Mouse (Mus musculus) neural tube, embryonic 13.5 days (tissue): Measurements from ENCODE around the gene Btg4. TPM values are rescaled to one million over a fixed set of nuclear protein-coding genes. Genes with fewer than 3 reads are reported as not detected.
A peak's percentile ranks its signal among the peaks of the same experiment; 100 is the strongest.

Source experiments
- ATAC-seq: fragments of 200-750 bp; cut with Nextera tagmentation; 2 replicates; pipeline ENCODE4 v1.8.0; 2017; ENCODE audit warnings: low read depth, mild to moderate bottlenecking, moderate TSS enrichment, moderate library complexity
- H3K27ac ChIP-seq: fragments of 300-500 bp; sonication (generic); replicated peaks from 2 replicates; pipeline ENCODE4 v1.5.1; 2015; ENCODE audit warnings: moderate library complexity, mild to moderate bottlenecking, inconsistent platforms
- H3K27me3 ChIP-seq: fragments of 300-500 bp; sonication (generic); 2 replicates; pipeline ENCODE4 v1.6.1; 2015; ENCODE audit warnings: mild to moderate bottlenecking, inconsistent platforms
- H3K36me3 ChIP-seq: fragments of 300-500 bp; sonication (generic); 2 replicates; pipeline ENCODE4 v1.6.1; 2015; ENCODE audit warnings: mild to moderate bottlenecking, inconsistent platforms
- H3K4me1 ChIP-seq: fragments of 300-500 bp; sonication (generic); replicated peaks from 2 replicates; pipeline ENCODE4 v1.6.1; 2015; ENCODE audit warnings: inconsistent platforms
- H3K4me2 ChIP-seq: fragments of 300-500 bp; sonication (generic); 2 replicates; pipeline ENCODE4 v1.6.1; 2015; ENCODE audit warnings: inconsistent platforms, mild to moderate bottlenecking, moderate library complexity
- H3K4me3 ChIP-seq: fragments of 300-500 bp; sonication (generic); 2 replicates; pipeline ENCODE4 v1.5.1; 2015; ENCODE audit warnings: mild to moderate bottlenecking, inconsistent platforms
- H3K9ac ChIP-seq: fragments of 300-500 bp; sonication (generic); 2 replicates; pipeline ENCODE4 v1.6.1; 2015; ENCODE audit warnings: moderate library complexity, mild to moderate bottlenecking, inconsistent platforms
- H3K9me3 ChIP-seq: fragments of 300-500 bp; sonication (generic); 2 replicates; pipeline ENCODE4 v1.6.1; 2016; ENCODE audit warnings: inconsistent platforms
- WGBS: fragments of 180-500 bp; shearing (Covaris S2); methylation state at CpG from one replicate; pipeline ENCODE4 v1.1.7; 2015; 5-methylcytosine and 5-hydroxymethylcytosine counted together
- polyA plus RNA-seq: library from polyadenylated mRNA; unstranded; fragments of >200 nt; fragmentation: Nextera tagmentation; extraction: Ambion mirVana; gene quantifications from 2 replicates; pipeline ENCODE4 v1.2.1, GENCODE M21; 2015

Gene Btg4
- polyA plus RNA-seq, 1 experiment from 2014 or later, result not detected

DNA sequence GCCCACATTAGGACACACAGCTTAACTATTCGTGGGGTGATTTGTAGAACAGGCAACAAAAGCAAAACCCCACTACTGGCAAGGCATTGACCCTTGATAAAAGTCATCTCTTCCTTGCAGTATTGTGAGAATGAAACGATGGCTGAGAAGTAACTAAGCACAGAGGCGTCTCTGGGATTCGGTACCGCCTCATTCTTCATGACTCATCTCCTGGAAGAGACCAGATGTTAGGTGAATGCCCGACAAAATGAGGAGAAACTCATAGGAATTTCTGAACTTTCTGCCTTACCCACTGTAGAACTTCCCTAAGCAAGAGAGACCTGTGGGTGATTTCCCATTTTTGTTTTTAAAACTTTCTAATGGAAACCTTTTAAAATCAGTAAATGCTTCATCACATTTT, 18.6 kb upstream of the Btg4 start:
- H3K9me3 ChIP-seq, result no peaks in the 10 kb centered on the region
- 74% methylated on average over 6 of the region's 6 CpGs for WGBS
- H3K36me3 ChIP-seq, result no peaks in the 10 kb centered on the region
- no peak for ATAC-seq
- no peak overlapping the region for H3K9ac ChIP-seq
- no peak overlapping the region for H3K27ac ChIP-seq
- no peaks in the 10 kb centered on the region for H3K27me3 ChIP-seq
- H3K4me1 ChIP-seq, result no peaks in the 10 kb centered on the region
- H3K4me3 ChIP-seq, result no peak overlapping the region
- H3K4me2 ChIP-seq, result no peak overlapping the region

DNA sequence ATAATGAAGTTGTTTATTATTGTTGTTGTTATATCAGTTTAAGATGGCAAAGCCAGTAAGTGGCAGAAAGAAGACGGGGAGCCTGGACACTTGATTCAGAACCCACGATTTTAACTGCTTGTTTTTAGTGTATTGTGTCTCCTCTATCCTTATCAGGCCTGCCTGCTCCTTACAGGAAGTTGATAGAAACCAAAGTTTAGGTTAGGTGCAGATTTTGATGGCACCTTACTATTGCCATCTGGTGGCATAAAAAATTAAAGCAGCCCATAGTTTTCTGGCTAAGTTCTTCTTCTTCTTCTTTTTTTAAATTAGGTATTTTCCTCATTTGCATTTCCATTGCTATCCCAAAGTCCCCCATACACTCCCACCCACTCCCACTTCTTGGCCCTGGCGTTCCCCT, 8.5 kb upstream of the Btg4 start:
- H3K27me3 ChIP-seq, result no peaks in the 10 kb centered on the region
- no peaks in the 10 kb centered on the region for H3K36me3 ChIP-seq
- H3K9ac ChIP-seq, result no peak overlapping the region
- no peak overlapping the region for H3K4me3 ChIP-seq
- no peaks in the 10 kb centered on the region for H3K9me3 ChIP-seq
- 82% methylated on average over 3 of the region's 3 CpGs for WGBS
- H3K4me2 ChIP-seq, result no peak overlapping the region
- no peak overlapping the region for H3K27ac ChIP-seq
- no peaks in the 10 kb centered on the region for H3K4me1 ChIP-seq
- ATAC-seq, result no peak

DNA sequence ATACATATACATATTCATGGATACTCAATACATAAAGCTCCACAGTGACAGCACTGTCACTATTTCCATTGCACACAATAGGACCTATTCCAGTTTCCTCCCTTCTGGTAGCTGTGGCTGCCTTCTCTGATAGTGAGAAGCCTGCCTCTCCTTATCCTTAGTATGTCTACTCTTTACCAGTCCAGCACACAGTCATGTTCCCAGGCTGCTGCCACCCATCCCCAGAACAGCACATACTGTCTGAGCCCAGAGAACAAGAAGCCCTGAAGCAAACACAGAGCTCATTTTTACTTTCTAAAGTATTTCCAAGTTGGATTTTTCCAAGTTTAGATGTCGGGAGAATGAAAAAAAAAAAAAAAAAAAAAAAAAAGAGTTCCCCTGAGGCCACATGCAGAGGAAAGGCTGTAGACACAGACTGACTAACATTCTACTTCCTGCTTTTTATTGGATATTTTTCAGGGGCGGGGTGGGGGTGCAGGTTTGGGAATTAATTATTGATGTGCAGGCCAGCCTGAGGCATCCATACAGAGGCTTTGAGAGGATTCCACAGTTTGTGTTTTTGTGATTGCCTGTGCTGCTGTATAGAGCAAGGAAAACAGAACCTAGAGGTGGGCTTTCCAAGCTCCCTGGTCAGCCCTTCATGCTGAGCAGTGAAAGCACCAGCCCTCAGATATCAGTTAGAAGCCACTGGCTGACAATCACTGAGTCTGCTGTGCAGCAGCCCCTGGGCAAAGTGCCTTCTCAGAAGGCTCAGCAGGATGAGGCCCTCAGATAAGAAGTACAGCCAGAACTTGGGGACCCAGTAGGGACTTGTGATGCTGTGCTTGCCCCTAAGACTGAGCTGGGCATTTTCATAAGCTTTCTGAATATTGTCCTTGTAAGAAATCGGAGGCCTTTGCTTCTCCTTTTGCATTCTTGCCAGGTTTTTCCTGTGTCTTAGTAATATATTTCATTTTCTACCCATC, 4.1 kb upstream of the Btg4 start:
- 75% methylated on average over 3 of the region's 3 CpGs for WGBS
- H3K4me3 ChIP-seq, result no peak overlapping the region

DNA sequence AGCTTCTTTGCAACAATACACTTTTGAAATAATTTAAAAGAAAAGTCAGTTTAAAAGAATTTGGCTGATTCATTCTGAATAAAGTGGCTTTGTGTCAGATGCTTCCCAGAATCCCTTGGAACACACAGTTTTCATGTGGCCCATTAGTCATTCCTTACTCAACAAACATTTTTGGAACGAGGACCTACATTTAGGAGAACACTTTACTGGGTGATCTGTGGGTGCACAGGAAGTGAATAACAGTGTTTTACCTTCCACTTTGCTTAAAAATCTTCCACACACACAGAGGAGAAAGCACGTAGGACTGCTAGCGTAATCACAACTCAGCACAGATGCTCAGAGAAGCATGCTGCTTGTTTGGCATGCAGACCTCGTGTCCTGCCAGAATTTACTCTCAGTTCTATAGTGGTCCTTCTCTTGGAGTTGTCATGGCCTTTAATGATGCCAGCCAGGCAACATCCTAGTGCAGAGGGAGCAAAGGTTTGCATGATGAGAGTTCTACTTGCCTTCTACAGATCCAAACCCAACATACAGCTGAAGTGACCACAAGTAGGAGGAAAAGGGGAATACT, 1.7 kb upstream of the Btg4 start:
- H3K36me3 ChIP-seq, result no peaks in the 10 kb centered on the region
- no peak overlapping the region for H3K27ac ChIP-seq
- 78% methylated on average over 4 of the region's 4 CpGs for WGBS
- H3K4me3 ChIP-seq, result no peak overlapping the region
- ATAC-seq, result no peak
- H3K4me2 ChIP-seq, result no peak overlapping the region
- H3K27me3 ChIP-seq, result no peaks in the 10 kb centered on the region
- no peaks in the 10 kb centered on the region for H3K9me3 ChIP-seq
- H3K9ac ChIP-seq, result no peak overlapping the region
- no peaks in the 10 kb centered on the region for H3K4me1 ChIP-seq

More for the DNA sequence above, 4.1 kb upstream of the Btg4 start:
- Histone ChIP-seq H3K36me3 (no peaks in the 10 kb centered on the region), H3K9me3 (no peaks in the 10 kb centered on the region), H3K27ac (no peak overlapping the region), H3K27me3 (no peaks in the 10 kb centered on the region), H3K4me1 (no peaks in the 10 kb centered on the region), H3K4me2 (no peak overlapping the region), H3K9ac (no peak overlapping the region)
- ATAC-seq, result no peak

DNA sequence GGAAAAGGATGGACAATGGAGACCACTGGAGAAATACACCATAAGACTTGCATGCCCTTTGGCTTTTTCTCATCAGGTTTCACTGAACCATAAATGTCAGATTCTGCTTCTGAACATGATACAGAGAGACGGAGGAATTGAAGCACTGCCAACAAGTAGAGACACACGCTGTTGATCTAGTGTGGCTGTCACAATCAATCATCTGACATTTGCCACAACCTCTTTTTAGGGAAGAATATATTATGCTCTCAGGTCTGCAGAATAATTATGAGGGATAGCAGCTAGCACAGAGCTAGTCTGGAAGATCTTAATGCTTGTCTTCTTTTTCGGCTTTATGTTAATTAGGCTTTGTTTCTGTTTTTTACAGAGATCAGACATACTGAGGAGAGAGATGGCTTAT, 7.5 kb downstream of the Btg4 start:
- no peak for ATAC-seq
- H3K27me3 ChIP-seq, result no peaks in the 10 kb centered on the region
- no peaks in the 10 kb centered on the region for H3K4me1 ChIP-seq
- H3K9ac ChIP-seq, result no peak overlapping the region
- no peak overlapping the region for H3K4me2 ChIP-seq
- H3K4me3 ChIP-seq, result no peak overlapping the region
- H3K36me3 ChIP-seq, result no peaks in the 10 kb centered on the region
- 59% methylated on average over 3 of the region's 3 CpGs for WGBS
- H3K27ac ChIP-seq, result no peak overlapping the region
- no peaks in the 10 kb centered on the region for H3K9me3 ChIP-seq

DNA sequence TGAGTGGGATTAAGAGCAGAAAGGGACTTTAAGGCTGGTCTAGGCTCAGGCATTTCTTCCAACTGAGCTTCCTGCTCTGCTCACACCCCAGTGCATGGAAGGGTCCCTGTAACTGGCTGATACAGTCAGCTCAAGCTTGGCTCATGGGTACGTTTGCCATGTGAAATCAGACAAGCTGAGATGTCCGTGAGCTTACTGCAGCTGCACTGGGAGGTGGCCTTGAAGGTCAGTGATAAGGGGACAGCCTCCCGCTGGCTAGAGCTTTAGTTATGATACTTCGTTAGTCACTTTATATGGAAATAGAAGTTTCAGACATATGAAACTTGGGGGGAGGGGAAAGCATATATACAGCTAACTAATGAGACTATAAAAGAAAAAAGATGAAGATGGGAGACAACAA, 10.1 kb downstream of the Btg4 start:
- H3K4me2 ChIP-seq, result no peak overlapping the region
- no peaks in the 10 kb centered on the region for H3K9me3 ChIP-seq
- no peak overlapping the region for H3K9ac ChIP-seq
- no peak overlapping the region for H3K27ac ChIP-seq
- peaks cover 6% of the 10 kb centered on the region for H3K27me3 ChIP-seq
- no peaks in the 10 kb centered on the region for H3K36me3 ChIP-seq
- 85% methylated on average over 4 of the region's 4 CpGs for WGBS
- H3K4me3 ChIP-seq, result no peak overlapping the region
- ATAC-seq, result no peak
- peaks cover 4% of the 10 kb centered on the region; the same call in 1 of the 2 replicates for H3K4me1 ChIP-seq

DNA sequence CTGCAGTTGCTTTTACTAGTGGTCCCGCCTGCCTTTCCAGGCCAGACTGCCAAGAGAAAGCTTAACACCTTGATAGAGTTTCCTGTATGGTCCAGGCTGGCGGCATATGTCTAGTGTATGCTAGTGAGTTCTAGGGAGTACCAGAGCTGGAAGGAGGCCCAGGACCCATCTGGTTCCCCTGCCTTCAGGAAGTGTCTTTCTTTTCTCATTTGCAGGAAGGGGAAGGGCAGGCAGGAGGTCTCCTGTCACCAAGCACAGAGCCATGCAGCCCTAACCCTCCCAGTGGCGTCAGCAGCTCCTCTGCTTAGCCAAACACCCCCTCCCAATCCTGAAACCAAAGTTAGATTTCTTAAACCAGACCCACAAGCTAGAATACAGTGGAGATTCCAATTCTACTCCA, 15.1 kb downstream of the Btg4 start:
- Histone ChIP-seq H3K27me3 (peaks cover 21% of the 10 kb centered on the region), H3K4me2 (peak overlapping the region; percentile 57), H3K4me3 (peak overlapping the region; percentile 34), H3K27ac (no peak overlapping the region), H3K4me1 (peaks cover 21% of the 10 kb centered on the region), H3K9ac (no peak overlapping the region), H3K36me3 (no peaks in the 10 kb centered on the region), H3K9me3 (no peaks in the 10 kb centered on the region)
- ATAC-seq, result no peak
- 29% methylated on average over 3 of the region's 3 CpGs for WGBS

DNA sequence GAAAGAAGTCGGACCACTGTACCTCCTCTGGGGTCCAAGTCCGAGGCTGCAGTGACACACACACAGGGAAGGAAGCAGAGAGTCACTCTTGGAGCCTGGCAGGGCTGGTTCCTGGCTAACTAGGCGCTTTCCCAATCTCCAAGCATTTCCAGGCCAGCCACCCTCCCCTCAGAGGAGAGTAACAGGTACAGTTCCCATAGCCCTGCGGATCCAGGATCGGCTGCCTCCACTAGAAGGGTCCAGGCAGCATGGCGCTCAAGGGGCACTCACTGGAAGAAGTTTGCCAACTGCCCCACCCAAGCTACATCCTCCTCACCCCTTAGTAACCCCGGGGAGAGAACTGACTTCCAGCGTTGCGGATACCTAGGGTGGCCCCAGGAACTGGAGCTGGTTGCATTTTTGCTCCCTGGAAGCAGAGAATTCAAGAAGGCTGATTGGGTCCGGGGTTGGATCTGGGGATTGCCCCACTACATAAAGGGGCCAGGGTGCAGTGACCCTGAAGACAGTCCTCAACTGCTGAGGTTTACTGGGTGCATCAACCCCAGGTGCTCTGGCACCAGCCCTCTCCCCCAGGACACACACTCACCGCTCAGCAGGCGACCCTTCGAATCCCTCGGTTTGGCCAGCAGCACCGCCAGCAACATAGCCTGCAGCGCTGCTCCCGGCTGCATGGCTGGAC, 15.7 kb downstream of the Btg4 start:
- peak overlapping the region; percentile 34 for H3K4me3 ChIP-seq
- peak overlapping the region; percentile 57 for H3K4me2 ChIP-seq
- peaks cover 21% of the 10 kb centered on the region for H3K27me3 ChIP-seq
- peaks cover 21% of the 10 kb centered on the region for H3K4me1 ChIP-seq
- peak; percentile 63 for ATAC-seq
- peak overlapping the region; percentile 53 for H3K9ac ChIP-seq
- WGBS, result 1% methylated on average over 17 of the region's 17 CpGs
- H3K36me3 ChIP-seq, result no peaks in the 10 kb centered on the region
- H3K27ac ChIP-seq, result no peak overlapping the region
- no peaks in the 10 kb centered on the region for H3K9me3 ChIP-seq

DNA sequence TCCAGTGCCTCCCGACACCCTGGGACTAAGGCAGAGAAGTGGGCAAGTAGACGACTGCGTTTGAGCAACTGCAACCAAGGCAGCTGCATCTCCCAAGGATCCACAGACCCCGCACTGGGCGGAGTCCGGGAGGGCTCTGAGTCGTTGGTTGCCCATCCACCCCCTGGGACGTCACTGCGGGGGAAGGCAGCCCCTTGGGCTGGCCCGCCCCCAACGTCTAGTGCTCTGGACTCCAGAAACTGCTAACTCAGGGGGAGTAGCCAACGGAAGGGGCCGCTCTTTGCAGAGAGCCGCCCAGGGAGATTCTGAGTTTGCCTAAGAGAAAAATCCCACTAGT, 16.2 kb downstream of the Btg4 start, which contains the start of gene Layn:
Layn (minus strand) TSS at position 116 of the 337 bp plus-strand sequence.
- Histone ChIP-seq H3K4me1 (peaks cover 21% of the 10 kb centered on the region), H3K4me3 (peak within 1 kb of the TSS; percentile 34), H3K27ac (no peak within 1 kb of the TSS), H3K4me2 (peak within 1 kb of the TSS; percentile 57), H3K9ac (peak within 1 kb of the TSS; percentile 53), H3K36me3 (no peaks in the 10 kb centered on the region), H3K27me3 (peaks cover 21% of the 10 kb centered on the region), H3K9me3 (no peaks in the 10 kb centered on the region)
- WGBS, result 1% methylated on average over 14 of the region's 14 CpGs
- peak; percentile 94 for ATAC-seq

DNA sequence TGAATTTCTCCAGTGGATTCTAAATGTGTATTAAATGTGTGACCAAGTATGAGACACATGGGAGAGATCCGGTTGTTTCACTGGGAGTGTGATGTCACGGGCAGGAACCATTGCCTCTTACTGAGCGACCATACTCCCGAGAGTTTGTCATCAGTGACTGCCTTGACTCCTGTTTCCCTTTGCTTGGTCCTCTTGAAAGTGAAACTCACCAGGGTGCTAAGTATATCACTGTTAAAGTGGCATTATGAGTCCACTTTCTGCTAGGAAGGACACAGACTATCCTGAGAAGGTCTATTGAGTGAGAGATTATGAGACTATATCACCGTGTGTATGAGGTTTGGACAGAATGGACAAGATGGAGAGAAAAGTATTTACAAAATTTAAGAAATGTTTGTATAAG, 20.9 kb downstream of the Btg4 start:
- H3K9ac ChIP-seq, result no peak overlapping the region
- no peak overlapping the region for H3K4me2 ChIP-seq
- H3K27ac ChIP-seq, result no peak overlapping the region
- peaks cover 9% of the 10 kb centered on the region for H3K4me1 ChIP-seq
- no peaks in the 10 kb centered on the region for H3K36me3 ChIP-seq
- H3K9me3 ChIP-seq, result no peaks in the 10 kb centered on the region
- ATAC-seq, result no peak
- WGBS, result 83% methylated on average over 5 of the region's 5 CpGs
- peaks cover 11% of the 10 kb centered on the region for H3K27me3 ChIP-seq
- no peak overlapping the region for H3K4me3 ChIP-seq

DNA sequence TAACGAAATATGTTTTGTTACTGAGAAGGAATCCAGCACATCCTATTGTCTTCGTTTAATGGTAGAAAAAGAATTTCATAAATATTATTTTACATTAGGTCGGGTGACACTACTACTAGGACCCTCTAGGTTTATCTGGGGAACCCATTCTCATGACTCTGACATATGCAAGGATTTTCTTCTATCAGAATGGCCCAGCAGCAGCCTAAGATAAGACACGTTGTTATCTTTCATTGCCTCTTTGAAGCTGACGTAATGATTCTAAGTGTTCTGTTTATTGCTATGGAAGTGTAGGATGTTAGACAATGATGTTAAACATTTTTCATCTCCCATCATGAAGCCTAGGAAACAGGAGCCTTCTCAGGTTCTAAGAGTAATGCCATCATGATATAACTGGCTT, 33.0 kb downstream of the Btg4 start:
- 73% methylated on average over 5 of the region's 5 CpGs for WGBS
- Histone ChIP-seq H3K27ac (no peak overlapping the region), H3K9ac (no peak overlapping the region), H3K4me1 (no peaks in the 10 kb centered on the region), H3K4me2 (no peak overlapping the region), H3K27me3 (no peaks in the 10 kb centered on the region), H3K36me3 (no peaks in the 10 kb centered on the region), H3K4me3 (no peak overlapping the region), H3K9me3 (no peaks in the 10 kb centered on the region)
- no peak for ATAC-seq

DNA sequence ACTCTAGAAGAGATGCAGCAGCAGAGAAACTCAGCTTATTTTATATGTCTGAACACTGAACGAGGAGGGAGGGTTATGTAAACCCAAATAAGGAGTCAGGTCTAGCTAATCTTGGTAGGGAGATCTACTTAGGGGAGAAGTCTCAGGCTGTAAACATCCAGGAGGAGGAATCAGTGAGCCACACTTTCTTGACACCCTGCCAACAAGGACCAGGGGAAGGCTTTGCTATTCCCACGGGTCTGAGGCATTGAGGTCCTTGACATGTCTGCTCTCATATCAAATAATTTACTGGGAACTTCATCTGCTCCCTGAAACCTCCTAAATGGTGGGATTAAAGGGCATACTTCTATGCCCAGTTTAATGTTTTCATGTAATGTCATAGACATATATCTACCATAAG, 35.6 kb downstream of the Btg4 start:
- no peak overlapping the region for H3K4me2 ChIP-seq
- no peaks in the 10 kb centered on the region for H3K9me3 ChIP-seq
- H3K27me3 ChIP-seq, result peaks cover 11% of the 10 kb centered on the region; the same call in 1 of the 2 replicates
- H3K27ac ChIP-seq, result no peak overlapping the region
- no peak overlapping the region for H3K9ac ChIP-seq
- 63% methylated on average over 2 of the region's 2 CpGs for WGBS
- peaks cover under 1% of the 10 kb centered on the region; the same call in 1 of the 2 replicates for H3K4me1 ChIP-seq
- H3K36me3 ChIP-seq, result no peaks in the 10 kb centered on the region
- no peak for ATAC-seq
- no peak overlapping the region for H3K4me3 ChIP-seq
